Mouse (Mus musculus) Muller cell, postnatal 12 days (primary cell): ENCODE data around the gene Bak1.

ENCODE experiments used
- DNase-seq: peaks from one replicate; pipeline ENCODE4 v3.0.0-alpha.2; 2015; ENCODE audit errors: inconsistent ontology term

Gene Bak1

GRCm38 (mm10) chr17:27048445-27049239, 19.8 kb upstream of the Bak1 start:
- peak; percentile 46 for DNase-seq

DNA sequence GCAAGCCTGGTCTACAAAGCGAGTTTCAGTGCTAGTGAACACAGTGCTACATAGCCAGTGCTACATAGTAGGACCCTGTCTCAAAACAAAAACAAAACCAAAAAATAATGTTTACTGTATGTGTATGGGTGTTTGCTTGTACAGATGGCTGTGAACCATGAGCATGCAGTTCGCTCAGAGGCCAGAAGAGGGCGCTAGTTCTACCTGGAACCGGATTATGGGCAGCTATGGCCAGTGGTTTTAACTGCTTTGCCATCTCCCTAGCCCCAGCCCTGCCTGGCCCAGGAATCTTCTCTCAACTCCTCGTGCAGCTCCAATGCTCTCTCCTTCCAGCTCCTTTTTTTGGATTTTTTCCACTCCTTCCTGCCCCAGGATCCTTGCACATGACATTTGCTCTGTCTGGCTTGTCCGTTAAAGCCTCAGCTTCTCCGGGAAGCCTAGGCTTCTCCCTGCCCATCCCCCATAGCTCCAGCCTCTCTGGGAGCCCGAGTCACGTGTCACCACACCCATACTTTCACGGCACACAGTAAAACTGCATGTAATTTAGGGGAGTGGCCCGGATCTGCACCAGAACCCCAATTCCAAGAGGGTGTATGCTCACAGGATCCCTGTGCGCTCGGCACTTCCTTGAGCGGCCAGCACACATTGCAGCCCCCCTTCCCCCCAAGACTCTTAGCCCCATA, 19.1 kb upstream of the Bak1 start:
- no peak for DNase-seq

DNA sequence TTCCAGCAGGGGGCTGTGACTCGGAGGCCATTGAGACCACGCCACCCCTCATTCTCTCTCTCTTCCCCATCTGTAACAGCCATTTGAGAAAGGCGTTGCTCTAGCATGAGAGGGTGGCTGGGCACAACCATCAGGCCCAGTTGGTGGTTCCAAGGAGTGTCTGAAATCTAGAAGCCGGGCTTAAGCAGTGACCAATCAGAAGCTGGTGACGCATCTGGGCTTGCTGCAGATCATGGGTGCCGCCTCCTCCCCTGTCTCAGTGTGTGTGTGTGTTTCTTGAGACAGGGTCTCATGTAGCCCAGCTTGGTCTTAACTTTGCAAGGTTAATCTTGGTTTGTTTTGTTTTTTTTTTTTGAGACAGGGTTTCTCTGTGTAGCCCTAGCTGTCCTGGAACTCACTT, 16.4 kb upstream of the Bak1 start:
- DNase-seq, result no peak

GRCm38 (mm10) chr17:27042840-27043239, 14.0 kb upstream of the Bak1 start:
- peak; percentile 35 for DNase-seq

GRCm38 (mm10) chr17:27041787-27042055, 12.9 kb upstream of the Bak1 start:
- no peak for DNase-seq

GRCm38 (mm10) chr17:27041046-27041786, 12.4 kb upstream of the Bak1 start:
- DNase-seq, result no peak

DNA sequence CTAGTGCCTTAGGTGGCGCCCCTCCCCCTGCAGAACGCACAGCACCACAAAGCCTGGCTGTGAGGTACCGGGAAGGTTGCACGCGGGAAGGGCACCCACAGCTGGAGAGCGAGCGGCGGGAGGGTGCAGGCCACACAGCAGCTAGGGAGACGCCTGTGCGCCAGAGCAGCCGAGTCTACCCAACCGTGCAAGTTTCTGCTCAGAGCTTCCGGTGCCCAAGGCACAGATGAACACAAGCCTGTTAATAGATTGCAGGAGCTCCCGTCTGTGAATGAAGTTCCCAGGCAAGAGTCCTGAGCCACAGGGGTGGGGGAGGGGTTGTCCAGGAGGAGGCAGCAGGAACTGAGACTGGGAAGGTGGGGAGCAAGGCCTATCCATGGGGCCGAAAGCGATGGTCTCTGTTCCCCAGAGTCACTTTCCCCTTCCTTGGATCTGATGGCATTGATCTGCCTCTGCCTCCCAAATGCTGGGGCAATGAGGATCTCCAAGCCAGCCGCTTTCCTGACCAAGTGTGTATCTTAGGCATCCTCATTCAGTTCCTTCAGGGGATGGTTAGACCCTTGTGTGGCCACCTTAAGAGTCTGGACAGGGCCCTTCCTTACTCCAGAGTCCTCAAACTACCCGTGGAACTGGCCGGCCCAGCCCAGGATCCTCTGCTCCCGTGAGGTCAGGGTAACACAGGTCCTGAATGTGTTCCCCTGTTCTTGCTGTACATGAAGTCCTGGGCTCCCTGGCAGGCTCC, 11.7 kb upstream of the Bak1 start:
- peak; percentile 42 for DNase-seq

GRCm38 (mm10) chr17:27039432-27040102, 10.8 kb upstream of the Bak1 start:
- no peak for DNase-seq

DNA sequence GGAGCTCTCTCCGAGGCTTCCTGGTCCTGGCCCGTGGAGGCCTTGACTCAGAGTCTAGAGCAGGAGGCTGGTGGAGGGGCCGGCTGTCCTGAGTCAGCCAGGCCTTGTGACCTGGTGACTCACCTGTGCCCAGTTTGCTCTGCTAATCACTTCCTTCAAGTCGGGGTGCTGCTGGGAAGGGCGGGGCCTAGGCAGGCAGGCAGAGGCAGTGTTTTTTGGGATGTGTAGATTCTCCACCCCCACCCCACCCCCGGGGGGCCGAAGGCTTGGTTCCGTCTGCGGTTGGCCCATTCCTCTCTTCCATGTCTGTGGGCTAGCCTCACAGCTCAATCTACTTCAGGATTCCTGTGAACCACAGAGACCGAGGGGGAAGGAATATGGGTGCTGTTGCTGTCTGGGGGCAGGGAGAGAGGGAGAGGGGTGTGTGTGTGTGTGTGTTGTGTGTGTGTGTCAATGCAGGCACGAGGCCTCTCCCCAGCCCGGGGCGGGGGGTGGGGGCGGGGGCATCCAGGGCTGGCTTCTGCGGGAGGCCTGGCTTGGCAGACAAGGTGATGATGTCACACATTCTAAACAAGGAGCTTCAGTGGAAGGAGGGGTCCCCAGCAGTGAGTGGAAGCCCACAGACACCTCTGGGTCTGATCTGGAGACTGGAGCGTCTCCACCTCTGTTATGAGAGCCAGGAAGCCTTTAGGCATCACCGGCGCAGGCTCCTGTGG, 9.7 kb upstream of the Bak1 start:
- peak; percentile 75 for DNase-seq

DNA sequence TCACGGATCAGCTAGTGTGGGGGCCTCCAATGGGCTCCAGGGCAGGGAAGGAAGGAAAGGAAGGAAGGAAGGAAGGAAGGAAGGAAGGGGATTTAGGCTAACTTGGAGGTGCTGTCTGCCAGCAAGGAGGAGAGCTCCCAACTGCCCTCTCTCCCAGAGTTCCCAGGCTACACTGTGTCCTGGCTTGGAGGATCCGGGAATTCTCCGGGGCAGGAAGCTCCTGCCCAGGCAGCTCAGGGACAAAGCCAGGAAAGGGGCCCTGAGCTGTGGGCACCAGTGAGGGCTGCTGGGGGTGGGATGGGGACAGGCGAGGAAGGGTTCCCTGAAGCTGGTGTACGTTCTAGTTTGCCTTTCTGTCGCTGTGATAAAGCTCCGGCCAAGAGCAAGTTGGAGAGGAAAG, 7.7 kb upstream of the Bak1 start:
- DNase-seq, result no peak

- peak; percentile 64 for DNase-seq
These were observed 4.1 kb upstream of the Bak1 start for GRCm38 (mm10) chr17:27032869-27033268.

DNA sequence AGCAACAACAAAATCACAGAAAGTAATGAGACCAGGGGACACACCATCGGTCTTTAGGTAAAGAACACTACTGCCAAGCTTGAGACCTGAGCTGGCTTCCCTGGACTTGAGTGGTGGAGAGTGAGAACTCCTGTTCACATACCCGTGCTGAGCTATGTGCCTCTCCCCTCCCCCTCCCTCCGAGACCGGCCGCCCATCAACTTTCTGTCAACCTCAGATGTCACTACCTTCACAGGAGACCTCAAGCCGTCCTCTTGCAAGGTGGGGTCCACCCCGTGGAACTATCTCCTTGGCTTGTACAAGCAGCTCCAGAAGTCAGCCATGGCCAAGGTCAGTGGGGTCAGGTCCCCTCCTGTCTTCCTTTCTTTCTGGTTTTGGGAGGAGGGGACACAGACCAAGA, 3.5 kb upstream of the Bak1 start:
- DNase-seq, result no peak

GRCm38 (mm10) chr17:27030896-27031295, 2.1 kb upstream of the Bak1 start:
- DNase-seq, result no peak

DNA sequence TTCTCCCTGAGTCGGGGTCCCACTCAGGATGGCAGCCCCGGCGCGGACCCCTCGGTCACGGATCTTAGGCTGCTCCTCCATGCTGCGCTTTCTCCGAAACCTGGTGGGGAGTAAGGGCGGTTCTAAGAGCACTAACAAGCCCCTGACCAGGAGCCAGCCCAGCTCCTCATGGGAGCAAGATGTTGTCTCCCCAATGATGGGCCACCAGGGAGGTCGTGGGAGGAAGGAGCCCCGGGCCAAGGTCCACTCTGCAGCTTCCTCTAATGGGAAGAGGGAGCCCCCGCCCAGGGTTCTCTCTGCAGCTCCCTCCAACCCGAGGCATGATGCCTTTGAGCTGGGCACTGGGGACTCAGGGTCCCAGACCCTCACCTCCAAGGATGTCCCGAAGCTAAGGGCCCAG, 622 bp upstream of the Bak1 start:
- DNase-seq, result no peak

DNA sequence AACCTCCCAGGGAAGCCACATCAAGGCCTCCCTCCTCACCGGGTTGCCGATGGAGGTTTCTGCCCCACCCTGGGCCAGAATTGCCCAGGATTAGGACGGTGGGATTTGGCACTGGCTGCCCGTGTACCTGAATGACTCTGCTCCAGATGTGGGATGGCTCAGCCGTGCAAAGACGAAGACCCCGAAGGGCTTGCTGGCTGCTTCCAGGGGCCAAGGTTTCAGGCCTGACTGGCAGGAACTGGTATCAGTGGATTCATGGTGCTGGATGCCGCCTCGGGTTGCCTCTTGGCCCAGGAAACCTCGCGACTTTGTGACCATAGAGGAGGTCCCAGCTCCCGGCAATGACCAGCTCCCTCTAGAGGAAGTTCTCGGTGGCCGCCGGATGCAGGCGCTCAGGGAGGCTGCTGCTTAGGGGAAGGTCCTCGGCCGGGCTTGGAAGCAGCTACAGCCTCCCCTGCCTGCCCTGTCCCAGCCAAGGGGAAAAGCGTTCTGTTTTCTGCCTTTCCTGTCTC, 469 bp downstream of the Bak1 start:
- DNase-seq, result peak; percentile 81

DNA sequence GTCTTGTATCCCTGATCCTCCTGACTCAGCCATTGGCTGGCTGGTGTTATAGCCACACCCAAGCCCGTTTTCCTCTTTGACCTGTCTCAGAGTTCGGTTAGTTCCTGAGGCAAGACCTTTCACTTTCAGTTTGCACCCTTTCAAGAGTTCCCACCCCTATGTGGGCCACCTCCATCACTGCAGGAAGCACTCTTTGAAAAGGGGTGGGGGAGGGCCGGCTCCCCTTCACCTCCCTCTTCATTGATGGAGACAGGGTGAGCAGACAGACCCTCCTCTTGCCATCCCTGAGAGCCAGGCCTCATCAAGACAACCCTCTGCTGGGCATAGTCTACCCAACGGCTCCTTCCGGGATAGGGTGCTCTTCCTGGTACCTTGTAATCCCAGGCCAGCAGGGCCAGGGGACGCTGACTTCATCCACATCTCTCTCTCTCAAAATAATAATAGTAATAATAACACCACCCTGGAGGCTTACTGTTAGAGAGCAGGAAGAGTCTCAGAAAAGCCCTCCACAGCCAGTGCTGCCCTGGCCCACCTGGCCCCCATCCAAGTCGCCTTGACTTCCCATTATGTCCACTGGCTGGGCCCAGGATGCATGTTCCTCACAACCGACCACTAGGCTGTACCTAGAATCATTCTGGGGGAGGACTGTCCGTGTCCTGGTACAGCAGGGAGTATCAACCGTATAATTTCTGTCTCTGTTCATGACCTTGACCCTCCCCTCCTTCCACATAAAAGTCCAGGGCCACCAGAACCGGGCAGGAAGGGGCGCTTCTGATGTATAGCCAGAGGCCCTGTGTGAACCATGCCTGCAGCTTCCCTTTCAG, 1.1 kb downstream of the Bak1 start:
- DNase-seq, result peak; percentile 56

DNA sequence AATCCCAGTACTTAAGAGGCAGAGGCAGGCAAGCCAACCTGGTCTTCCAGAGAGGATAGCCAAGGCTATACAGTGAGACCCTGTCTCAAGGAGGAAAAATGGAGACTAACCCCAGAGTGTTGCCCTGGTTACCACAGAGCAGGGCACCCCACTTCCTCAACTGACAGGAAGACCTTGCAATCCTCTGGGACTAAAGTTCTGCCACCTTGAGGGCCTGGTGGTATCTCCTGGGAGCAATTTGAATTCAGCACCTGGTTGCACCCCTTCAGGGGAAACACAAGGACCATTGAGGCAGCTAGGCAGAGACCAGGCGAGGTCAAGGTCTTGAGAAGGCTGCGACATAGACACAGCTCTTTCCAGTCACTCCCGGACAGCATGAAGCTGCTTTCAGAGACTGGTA, 2.9 kb downstream of the Bak1 start:
- no peak for DNase-seq

GRCm38 (mm10) chr17:27025326-27025902, 3.4 kb downstream of the Bak1 start:
- no peak for DNase-seq

- no peak for DNase-seq
These were observed 5.5 kb downstream of the Bak1 start for GRCm38 (mm10) chr17:27023342-27023741.

GRCm38 (mm10) chr17:27021736-27022135, 7.1 kb downstream of the Bak1 start:
- no peak for DNase-seq
